Mouse (Mus musculus) spleen, adult 18-20 months (tissue): ENCODE data around the gene Mrpl12.

Source experiments
- DNase-seq, 2 experiments: peaks; one replicate each; pipeline ENCODE4 v3.0.0; 2022; ENCODE audit warnings: mixed read lengths in 2 of 2

Gene Mrpl12

DNA sequence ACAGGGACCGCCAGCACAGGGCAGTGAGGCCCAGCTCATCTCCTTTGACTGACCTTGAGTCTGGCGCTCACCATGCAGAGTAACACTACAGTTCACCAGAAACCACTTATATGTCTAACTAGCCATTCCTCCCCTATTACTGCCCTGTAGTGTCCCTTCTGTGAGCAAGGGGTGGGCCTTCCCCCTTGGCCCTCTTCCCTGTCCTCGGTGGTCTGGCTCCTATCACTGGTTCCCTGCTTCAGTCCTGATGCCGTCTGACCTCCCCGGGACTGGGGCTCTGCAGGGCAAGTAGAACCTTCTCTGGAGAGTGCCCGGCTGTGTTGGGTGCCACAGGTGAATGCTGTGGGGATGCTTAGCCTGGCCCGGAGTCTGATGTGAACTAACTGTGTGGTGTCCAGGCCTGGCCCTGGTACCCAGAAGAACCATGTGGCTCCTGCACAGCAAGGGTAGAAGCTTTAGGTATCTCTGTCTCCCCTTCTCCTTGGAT, 922 bp upstream of the Mrpl12 start:
- no peak for DNase-seq

DNA sequence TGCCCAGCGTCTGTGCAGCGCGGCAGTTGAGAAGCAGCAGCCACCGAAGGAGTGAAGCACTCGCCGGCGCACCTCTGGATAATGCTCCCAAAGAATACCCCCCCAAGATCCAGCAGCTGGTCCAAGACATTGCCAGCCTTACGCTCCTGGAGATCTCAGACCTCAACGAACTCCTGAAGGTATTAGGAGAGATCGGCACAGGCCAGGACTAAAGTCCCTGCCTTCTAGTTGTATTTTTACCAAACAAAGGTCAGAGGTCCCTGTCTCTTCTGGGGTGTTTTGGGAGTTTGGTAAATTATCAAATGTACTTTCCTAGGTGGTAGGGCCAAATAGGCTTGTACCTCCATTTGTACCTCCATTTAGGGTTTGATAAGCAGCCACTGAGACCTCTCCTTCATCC, 838 bp downstream of the Mrpl12 start:
- no peak for DNase-seq

DNA sequence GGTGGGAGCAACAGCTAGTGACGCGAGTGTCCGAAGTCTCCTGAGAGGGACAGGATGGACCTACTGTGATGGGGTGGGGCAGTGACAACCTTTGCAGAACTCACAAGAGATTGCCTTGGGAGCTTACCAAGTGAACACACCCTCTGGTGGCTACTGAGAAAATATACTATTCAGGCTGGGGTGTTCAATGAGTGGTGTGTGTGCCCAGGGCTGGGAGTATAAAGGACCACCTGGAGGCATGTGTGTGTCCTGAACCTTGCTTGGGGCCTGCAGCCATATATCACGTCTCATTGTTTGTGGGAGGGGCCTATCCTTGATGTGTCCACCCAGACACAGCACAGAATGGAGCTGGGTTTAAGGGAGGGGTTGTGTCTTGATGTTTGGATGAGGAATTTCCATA, 4.1 kb downstream of the Mrpl12 start:
- no peak for DNase-seq

DNA sequence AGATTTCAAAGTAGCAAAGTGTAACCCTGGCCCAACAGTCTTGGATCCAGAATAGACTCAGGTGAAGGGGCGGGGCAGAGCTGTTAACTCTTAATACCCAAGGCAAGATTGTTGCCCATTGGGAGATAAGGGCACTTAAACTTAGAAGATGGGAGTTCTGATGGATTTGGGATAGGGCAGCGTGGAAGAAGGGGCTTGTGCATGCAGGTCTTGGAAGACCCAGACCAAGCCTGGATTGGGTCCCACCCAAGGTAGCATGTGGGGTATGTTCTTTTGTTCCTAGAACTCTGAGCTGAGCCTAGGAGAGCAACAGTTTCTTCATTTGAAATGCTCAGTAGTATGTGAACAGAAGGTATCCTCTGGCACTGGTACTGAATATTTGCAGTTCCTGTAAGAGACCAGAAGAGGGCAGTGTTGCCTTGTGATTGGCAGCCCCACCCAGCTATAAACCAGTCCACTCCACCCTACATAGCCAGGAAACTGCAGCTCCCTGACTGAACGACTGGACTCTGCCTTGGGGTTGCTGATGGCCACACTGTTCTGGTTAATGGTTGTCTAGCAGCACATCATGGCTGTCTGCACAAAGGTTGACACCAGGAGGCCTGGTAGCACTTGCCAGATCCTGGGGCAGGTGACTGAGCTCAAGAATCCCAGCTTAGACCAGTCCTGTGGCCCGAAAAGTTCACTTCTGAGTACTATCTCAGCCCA, 4.8 kb downstream of the Mrpl12 start:
- peak in 1 of 2 experiments; percentile 45 for DNase-seq

DNA sequence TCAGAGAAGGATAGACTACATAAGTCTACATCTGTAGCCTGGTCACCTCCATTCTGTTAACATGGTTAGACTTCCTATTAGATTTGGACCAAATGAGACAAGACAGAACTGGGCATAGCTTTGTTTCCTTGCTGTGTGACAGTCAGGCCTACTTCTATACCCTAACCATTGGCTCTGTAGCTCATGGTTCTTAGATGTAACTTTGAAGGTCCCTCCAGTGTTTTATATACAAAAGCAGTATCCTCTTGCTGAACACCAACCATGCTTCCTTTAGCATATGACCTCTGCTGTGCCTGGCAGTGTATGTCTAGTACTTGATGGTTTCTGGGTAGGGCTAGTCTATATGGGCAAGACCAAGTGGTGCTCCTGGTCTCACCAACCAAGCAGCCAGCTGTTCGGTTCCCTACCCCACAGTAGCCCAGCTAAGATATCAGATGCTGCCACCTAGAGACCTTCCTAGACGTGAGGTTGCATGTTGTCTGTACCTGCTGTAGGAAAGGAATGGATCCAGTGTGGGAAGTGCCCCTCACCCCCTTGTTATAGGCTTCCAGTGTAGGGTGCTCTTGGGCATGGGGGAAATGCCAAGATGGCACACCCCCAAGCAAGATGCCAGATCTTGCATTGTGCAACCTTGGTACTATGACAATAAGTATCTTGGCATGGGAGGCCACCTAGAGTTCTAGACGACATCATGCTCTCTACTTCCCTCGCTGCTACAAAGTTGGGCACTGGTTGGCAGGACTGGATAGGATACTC, 6.1 kb downstream of the Mrpl12 start:
- no peak for DNase-seq

DNA sequence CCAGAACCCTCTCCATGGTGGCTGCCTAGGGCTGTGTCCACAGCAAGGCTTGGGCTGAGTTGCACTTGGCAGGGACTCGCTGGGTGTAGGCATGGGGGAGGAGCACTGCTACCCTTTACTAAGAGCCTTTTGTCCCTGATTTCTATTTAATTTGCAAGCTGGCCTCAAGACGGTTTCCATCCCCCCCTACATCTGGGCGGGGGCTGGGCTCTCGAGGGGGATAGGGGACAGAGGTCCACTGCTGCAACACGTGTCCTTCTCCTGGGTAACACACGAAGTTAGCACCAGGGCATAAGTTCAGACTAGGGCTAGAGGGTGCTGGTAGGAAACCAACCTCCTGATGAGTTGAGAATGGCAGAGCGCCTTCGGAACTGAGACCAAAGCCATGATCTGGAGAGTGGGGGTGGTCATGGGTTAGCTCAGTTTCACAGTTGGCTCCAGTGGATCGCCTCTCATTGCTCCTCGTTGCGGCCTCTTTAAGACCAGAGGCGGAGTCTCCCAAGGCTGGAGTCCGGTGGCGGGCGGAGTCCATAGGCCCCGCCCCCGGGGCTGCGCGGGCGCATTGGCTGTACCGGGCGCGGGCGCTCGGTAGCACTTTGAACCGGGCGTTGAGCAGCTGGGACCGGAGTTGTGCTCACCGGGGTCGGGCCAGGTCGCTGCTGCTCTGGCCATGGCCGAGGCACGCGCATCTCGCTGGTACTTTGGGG, 7.1 kb downstream of the Mrpl12 start, which contains the start of gene Slc25a10:
Slc25a10 (plus strand) TSS at position 524 of the 707 bp plus-strand sequence.
- DNase-seq: peak; percentile 74 to 87

DNA sequence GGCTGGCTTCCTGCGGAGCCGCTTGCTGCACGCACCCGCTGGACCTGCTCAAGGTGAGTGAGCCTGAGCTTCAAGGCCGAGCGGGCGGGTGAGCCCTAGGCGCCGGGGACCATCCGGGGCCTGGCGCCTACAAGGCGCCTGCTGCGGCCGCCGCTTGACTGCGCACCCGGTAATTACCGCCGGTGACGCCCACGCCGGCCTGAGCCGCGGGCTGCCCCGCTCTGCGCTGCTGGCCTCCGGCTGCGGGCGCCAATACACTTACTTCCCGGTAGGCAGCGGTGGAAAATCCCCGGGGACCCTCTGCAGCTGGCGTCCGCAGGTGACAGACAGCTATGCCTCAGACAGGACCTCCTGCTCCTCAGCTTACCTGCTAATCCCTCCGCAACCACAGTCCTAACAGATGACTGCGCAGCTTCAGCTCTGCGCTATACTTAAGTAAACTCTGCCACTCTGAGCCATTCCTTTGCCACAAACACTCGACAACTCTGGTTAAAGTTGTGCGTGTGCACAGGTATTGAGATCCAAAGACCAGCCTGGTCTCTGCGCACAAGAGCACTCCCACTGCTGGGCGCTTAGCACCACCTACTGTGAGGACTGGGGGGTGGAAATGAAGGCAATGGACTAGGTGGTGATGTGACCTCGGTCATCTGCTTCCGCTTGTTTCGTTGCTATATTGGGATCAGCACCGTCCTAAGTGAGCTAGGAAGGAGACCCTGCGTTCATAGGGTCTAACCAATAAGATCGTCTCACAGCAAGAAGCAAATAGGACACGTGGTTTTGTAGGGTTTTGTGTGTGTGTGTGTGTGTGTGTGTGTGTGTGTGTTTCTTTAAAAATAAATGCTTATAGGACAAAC, 7.8 kb downstream of the Mrpl12 start:
- DNase-seq: peak; percentile 20 to 37

DNA sequence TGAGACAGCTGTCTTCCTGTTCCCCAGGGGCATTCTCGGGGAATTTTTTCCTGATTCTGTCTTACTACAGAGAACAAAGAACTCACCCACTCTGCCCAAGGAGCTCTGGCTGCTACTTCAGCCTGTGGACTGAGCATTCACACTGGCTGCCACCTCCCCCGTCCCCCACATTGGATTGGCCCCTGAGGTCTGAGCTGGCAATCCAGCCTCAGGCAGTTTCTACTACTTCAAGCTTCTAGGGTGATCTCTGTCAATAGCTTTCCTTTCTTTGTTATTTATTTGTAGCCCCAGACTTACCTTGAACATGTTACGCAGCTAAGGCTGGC, 8.4 kb downstream of the Mrpl12 start:
- DNase-seq: no peak

DNA sequence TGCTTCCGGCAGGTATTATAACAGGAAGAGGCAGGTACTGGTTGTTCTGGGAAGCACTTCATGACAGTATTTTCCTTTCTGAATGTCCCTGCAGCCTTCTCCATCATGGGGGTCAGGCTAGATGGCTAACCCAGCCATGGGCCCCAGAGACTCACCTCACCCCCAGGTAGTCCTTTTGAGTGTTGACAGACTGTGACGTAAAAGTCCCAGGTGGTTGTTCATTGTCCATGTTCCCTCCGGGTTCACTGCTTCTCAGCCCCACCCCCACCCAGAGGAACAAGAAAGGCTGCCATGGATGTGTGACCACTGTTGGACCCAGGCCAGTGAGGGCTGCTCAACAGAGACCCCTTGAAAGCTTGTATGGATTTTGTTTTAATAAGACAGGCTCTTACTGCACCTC, 8.9 kb downstream of the Mrpl12 start:
- no peak for DNase-seq

DNA sequence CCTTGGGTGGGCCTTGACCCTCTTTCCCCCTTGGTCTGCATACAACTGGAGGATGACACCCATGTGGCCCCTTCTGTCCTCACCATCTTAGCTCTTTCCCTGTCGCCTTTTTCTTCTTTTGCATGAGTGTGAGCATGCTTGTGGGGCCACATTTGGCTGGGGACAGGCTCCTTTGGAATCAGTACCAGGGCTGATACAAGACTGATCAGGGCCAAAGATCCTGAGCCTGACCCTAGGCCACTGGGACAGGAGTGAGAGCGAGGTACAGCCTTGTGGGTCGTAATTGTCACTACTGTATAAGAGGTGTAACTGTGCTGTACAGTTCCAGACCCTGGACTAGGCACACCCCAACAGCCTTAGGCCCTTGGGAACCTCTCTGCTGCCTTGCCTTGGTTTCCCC, 9.5 kb downstream of the Mrpl12 start:
- DNase-seq: no peak

DNA sequence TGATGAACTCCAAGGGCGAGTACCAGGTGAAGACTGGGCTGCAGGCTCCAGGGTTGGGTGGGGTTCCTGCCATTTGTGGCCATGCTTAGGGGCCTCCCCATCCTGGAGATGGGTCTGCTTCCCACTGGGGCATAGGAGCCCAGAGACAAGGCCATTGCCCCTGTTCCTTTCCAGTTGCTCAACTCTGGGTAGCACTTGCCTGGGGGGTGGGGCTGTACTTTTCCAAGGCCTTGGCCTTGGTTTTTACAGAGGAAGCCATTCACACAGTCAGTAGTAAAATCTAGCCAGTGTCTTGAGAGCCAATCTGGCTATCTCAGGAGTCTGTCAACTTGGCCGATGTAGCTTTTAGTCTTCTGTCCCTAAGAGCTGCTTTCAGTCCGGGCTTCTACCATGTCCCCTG, 13.0 kb downstream of the Mrpl12 start:
- no peak for DNase-seq

DNA sequence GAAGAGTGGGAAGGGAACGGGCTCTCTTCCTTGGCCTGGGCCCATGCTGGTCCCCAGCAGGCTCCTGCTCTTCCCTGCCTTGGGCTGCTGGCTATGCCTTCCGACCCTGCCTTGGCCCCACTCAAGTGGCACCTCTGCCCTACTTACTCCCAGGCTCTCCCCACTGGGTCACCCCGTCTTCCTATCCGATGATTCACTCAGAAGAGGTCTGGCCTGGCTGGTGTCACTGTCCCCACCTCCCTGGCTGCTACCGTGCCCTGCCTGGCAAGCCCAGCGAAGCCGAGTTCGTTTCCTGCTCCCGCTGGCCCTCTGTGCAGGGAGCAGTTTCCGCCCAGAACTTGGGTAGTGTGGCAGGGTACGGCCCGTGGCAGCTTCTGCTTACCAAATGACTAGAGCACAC, 13.8 kb downstream of the Mrpl12 start:
- no peak for DNase-seq

DNA sequence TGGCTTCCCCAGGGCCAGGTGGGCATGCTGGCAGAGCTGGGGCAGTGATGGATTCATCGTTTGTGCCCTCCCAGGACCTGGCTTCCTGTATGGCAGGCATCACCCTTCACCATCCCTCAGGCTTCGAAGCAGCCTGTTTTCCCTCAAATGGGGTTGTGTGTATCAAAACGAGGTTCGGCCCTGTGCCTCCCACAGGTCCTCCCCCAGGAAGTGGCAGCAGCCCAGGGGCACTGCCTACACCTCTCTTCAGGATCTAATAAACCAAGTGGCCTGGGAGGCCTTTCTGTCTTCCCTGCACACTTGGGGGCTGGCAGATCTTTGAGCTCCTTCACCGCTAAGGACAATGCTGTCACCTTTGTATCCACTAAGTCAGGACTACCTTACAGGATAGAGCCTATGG, 14.5 kb downstream of the Mrpl12 start:
- no peak for DNase-seq

DNA sequence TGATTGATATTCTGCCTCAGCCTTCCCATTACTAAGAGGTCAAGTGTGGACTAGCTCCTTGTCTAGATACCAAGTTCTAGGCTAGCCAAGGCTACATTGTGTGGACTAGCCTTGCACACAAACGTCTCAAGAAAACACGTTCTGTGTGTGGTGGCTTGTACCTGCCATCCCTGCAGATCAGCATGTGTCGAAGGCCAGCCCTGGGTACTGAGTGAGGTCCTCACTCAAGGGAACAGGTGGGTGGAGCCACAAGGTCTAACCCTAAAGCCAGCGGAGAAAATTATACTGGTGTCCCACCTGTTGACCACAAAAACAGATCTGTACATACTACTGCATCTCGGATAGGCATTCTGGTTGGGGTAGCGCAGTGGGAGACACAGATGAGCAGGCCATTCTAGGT, 15.5 kb downstream of the Mrpl12 start:
- DNase-seq: no peak

DNA sequence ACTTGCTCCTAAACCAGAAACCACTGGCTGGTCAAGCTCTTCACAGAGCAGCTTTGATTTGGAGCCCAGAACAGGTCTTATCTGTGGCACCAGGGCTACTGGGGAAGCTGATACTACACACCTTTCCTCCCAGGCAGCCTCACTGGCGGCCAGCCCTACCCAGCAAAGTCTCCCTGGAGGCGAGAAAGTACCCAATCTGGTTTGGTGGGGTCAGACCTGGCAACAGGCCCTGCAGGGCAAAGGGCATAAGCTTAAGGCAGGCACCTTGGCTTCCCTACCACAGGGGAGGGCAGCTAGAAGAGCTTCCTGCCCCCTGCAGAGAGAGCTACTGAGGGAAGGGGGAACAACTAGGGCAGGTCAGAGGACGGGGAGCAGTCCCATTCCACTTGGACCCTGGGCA, 15.9 kb downstream of the Mrpl12 start:
- DNase-seq: no peak

DNA sequence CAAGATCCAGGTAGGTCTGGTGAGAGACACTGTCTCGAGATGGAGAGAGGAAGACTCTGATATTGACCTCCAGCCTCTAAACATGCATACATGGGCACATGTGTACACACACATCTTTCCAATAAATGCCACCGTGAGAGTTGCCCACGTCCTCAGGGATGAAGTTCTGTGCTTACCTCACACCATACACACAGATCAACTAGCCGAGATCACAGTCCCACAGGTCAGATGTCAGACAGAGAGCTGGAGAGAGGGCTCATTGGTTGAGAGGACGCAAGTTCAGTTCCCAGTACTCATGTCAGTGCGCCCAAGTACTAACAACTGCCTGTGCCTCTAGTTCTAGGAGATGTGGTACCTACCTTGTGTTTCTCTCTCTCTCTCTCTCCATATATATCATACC, 16.6 kb downstream of the Mrpl12 start:
- no peak for DNase-seq

DNA sequence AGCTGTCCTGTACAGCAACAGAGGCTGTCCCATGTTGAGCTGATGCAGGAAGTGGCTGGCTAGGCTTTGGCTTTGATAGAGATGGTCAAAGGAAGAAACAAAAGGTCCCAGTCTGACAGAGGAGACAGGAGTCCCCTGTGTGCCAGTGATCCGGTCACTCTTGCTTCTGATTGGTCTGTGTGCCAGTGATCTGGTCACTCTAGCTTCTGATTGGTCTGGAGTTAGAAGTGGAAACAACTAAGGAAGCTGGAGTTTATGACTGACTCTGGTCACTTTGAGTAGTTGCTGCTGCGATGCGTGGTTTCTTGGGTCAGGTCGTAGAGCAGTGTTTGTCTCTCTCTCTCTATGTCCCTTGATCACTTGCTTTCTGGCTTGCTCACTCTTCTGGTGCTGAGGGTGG, 17.3 kb downstream of the Mrpl12 start:
- DNase-seq: no peak

DNA sequence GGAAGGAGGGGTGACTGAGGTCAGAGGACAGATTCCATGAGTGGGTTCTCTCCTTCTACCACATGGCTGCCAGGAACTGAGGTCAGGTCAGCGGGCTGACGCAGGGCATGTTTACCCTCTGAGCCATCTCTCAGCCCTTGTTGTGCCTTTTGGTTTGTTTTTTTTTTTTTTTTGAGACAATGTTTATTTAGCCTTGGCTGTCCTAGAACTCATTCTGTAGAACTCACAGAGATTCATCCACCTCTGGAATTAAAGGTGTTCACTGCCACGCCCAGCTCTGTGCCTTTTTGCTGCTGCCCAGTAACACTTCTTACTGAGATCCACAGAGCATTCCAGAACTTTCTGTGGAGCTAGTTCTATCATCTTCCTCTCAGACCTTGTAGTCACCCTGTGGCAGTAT, 21.2 kb downstream of the Mrpl12 start:
- DNase-seq: no peak

DNA sequence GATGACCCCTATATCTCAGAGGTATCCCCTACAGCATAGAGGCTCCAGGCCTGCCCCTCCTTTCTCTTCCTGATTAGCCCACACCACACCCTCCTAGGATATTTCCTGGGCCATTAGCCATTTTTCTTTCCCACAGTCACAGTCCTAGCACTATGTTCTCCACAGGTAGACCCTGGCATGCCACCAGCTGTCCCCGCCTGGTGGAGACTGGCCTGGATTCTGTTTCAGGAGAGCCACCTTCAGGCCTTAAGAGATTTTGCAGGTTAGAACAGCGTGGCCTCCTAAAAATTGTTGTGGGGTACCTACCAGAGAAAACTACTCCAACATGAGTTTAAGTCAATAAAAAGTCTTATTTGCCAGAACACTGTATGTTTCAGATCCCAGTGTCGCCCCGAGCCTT, 22.5 kb downstream of the Mrpl12 start:
- DNase-seq: no peak

DNA sequence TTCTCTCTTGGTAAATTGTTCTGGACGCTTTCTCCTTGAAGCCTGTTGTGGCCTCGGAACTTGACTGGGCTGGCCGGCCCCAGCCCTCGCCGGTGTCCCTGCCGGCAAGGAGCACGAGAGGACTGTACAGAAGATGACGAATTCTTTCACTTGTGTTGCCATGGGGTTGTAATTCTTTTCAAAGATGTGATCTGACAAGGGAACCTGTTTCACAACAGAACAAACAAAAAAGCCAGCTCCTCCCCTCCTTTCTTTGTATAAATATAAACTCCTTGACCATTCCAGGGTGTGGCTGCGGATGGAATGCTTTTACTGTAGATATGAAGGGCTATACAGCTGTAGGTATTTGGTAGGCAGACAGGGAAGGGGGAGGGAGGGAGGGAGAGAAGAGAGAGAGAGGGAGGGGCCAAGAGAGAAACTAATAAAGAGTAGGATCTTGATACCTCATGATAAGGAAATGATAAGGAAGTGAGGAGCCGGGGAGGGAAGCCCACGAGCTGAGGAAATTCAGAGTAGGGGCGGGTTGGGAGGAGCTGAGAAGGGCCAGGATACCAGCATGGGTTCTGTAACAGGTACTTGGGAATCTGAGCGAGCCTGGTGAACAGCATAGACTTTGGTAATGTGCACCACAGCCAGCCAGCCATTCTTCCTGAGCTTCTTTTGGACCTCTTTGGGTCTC, 23.3 kb downstream of the Mrpl12 start:
- no peak for DNase-seq

DNA sequence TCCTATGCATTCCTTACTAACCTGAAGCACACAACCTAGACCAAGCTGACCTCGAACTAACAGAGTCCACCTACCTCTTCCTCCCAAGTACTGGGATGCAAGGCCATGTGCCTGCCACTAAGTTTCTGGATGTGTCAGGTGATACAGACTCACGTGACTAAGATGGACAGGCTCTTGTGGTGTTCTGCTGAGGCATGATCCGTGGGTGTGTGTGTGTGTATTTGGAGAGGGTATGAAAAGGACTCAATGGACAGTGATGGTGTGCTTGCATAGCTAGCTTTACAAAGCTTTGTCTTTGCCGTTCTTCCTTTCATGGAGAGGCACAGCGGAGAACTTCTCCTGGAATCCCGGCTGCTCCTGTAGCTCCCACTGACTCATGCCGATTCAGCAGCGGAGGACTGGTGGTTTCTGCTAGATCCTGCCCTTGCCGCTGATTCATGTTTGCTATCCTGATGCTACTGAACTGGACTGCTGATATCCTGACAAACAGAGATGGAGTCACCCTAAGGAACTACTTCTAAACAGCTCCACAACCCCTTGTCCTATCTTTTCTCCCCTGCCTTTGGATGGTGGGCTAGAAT, 24.0 kb downstream of the Mrpl12 start:
- DNase-seq: no peak

DNA sequence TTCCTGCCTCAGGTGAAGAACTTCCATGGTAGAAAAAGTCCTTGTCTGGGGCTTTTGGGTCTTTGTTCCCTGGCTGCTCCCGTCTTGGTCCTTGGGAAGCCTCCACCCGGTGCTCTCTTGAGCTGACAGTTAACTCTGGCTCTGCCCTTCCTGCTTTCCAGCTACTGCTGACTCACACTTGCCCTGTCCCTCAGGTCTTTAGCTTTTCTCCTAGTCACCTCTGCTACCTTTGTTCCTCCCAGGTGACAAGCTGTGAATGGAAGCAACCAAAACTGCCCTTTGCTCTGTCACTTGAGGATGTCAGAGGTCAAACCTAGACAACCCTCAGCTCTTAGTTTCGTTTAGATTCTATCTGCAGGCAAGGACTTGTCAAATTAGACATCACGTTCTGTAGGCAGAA, 25.5 kb downstream of the Mrpl12 start:
- DNase-seq: no peak
